20 mouse cellular contexts compared by ENCODE assay signal in the genomic region with DNA sequence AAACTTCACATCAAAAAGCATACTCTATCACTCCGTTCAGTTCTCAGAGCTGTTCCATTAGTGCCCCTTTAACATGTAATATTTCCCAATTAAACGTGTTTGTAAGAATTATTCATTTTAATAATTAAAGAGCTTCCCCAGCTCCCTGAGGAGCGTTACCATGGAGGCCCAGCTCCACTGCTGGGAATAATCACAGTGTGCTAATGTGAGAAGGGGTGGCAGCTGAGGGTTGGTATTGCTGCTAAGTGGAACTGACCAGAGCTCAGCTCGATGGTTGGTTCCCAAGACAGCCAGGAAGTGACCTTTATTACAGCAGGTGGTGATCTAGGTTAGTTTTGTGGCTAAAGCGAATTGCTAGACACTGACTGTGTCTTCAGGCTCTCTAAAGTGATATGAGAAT.
DNase-seq lines count a peak whose midpoint lies in the region; ATAC-seq and TF ChIP-seq lines count a peak whose summit lies in the region.
"Had no signal": no experiment of that assay in that cellular context is flagged by ENCODE, and none has a peak within 500 bp of the region (broad histone marks: within the 10 kb centered on the region; RNA-seq: fewer than 3 reads in every experiment).

No protein-coding gene starts in this region.

- no peak for DNase-seq in hindbrain, embryonic 11.5 days (ENCODE audit: low spot score)
- DNase-seq in hindbrain, embryonic 10.5 days (ENCODE audit: low spot score): no peak
- no peak for DNase-seq in midbrain, postnatal 0 days (ENCODE audit: low spot score)
- peak; percentile 42 for DNase-seq in brain, embryonic 14.5 days (ENCODE audit: low read depth)
- DNase-seq in kidney, adult 18-20 months: no peak
- DNase-seq: adrenal gland, adult 2 months; adrenal gland, postnatal 25 days; cerebellum, adult 11 months; cerebellum, adult 8-10 months; cerebellum, postnatal 14 days; embryo, embryonic 11 days; heart, adult 18-20 months; heart, postnatal 10 days; heart, postnatal 4 days had no signal

- TF ChIP-seq POLR2A in brain, embryonic 14.5 days (IDR thresholded peaks at IDR 0.05; ENCODE audit: borderline replicate concordance, extremely low read depth, insufficient read depth, insufficient read length, poor library complexity, severe bottlenecking): no peak

- H3K27me3 ChIP-seq in hindbrain, embryonic 11.5 days (ENCODE audit: control insufficient read depth, insufficient read depth, low read length): no peaks in the 10 kb centered on the region
- H3K27me3 ChIP-seq in hindbrain, embryonic 10.5 days (ENCODE audit: insufficient read depth, poor library complexity, severe bottlenecking): no peaks in the 10 kb centered on the region
- no peaks in the 10 kb centered on the region for H3K27me3 ChIP-seq in midbrain, embryonic 15.5 days (replicated peaks)
- no peaks in the 10 kb centered on the region for H3K27me3 ChIP-seq in midbrain, postnatal 0 days (ENCODE audit: insufficient read depth, low read length)
- H3K27me3 ChIP-seq: embryonic facial prominence, embryonic 15.5 days had no signal

- no peak overlapping the region for H3K27ac ChIP-seq in hindbrain, embryonic 11.5 days (ENCODE audit: low read depth, low read length)
- no peak overlapping the region for H3K27ac ChIP-seq in hindbrain, embryonic 10.5 days
- no peak overlapping the region for H3K27ac ChIP-seq in midbrain, embryonic 15.5 days
- no peak overlapping the region for H3K27ac ChIP-seq in midbrain, postnatal 0 days (ENCODE audit: low read depth, low read length)
- H3K27ac ChIP-seq: embryonic facial prominence, embryonic 15.5 days; heart, embryonic 10.5 days had no signal

- WGBS in hindbrain, embryonic 11.5 days: 76% methylated on average over 5 of the region's 5 CpGs
- WGBS in hindbrain, embryonic 10.5 days: 77% methylated on average over 5 of the region's 5 CpGs
- 55% methylated on average over 5 of the region's 5 CpGs for WGBS in midbrain, embryonic 15.5 days
- WGBS in midbrain, postnatal 0 days: 51% methylated on average over 5 of the region's 5 CpGs

- no peak overlapping the region for H3K4me2 ChIP-seq in hindbrain, embryonic 11.5 days (replicated peaks; ENCODE audit: low read depth, low read length)
- H3K4me2 ChIP-seq in midbrain, embryonic 15.5 days: no peak overlapping the region
- no peak overlapping the region for H3K4me2 ChIP-seq in midbrain, postnatal 0 days (ENCODE audit: low read depth, low read length, poor library complexity, severe bottlenecking)
- H3K4me2 ChIP-seq: embryonic facial prominence, embryonic 15.5 days had no signal

- 0 out of 2 replicates have a peak, but pooled peaks have one; percentile 33 for ATAC-seq in hindbrain, embryonic 11.5 days (ENCODE audit: low FRiP score)
- ATAC-seq in midbrain, embryonic 15.5 days (replicated peaks): 0 out of 2 replicates have a peak, but pooled peaks have one; percentile 44
- no peak for ATAC-seq in midbrain, postnatal 0 days (ENCODE audit: low FRiP score)
- ATAC-seq: hindbrain, embryonic 16.5 days; inflammation-experienced regulatory T-cells, adult 6 months had no signal

- H3K9me3 ChIP-seq in hindbrain, embryonic 11.5 days (ENCODE audit: control insufficient read depth, low read length): no peaks in the 10 kb centered on the region
- no peaks in the 10 kb centered on the region for H3K9me3 ChIP-seq in hindbrain, embryonic 10.5 days
- no peaks in the 10 kb centered on the region for H3K9me3 ChIP-seq in midbrain, embryonic 15.5 days
- H3K9me3 ChIP-seq in midbrain, postnatal 0 days (ENCODE audit: low read length): no peaks in the 10 kb centered on the region
- H3K9me3 ChIP-seq: embryonic facial prominence, embryonic 15.5 days; heart, embryonic 10.5 days had no signal

- H3K4me3 ChIP-seq in hindbrain, embryonic 11.5 days (ENCODE audit: low read depth, low read length): no peak overlapping the region
- no peak overlapping the region for H3K4me3 ChIP-seq in hindbrain, embryonic 10.5 days
- H3K4me3 ChIP-seq in midbrain, embryonic 15.5 days: no peak overlapping the region
- H3K4me3 ChIP-seq in midbrain, postnatal 0 days (ENCODE audit: low read depth, low read length): no peak overlapping the region
- H3K4me3 ChIP-seq: embryonic facial prominence, embryonic 15.5 days; erythroblast, embryonic 14.5 days; heart, embryonic 10.5 days had no signal

- H3K9ac ChIP-seq in hindbrain, embryonic 11.5 days (ENCODE audit: low read depth, low read length): no peak overlapping the region
- no peak overlapping the region for H3K9ac ChIP-seq in midbrain, embryonic 15.5 days
- H3K9ac ChIP-seq in midbrain, postnatal 0 days (replicated peaks; ENCODE audit: low read length, poor library complexity, severe bottlenecking): no peak overlapping the region
- H3K9ac ChIP-seq: embryonic facial prominence, embryonic 15.5 days had no signal

- no peaks in the 10 kb centered on the region for H3K4me1 ChIP-seq in hindbrain, embryonic 11.5 days (replicated peaks; ENCODE audit: control insufficient read depth, insufficient read depth, low read length)
- H3K4me1 ChIP-seq in hindbrain, embryonic 10.5 days (replicated peaks): no peaks in the 10 kb centered on the region
- no peaks in the 10 kb centered on the region for H3K4me1 ChIP-seq in midbrain, embryonic 15.5 days
- H3K4me1 ChIP-seq in midbrain, postnatal 0 days (ENCODE audit: insufficient read depth, low read length): no peaks in the 10 kb centered on the region
- H3K4me1 ChIP-seq: embryonic facial prominence, embryonic 15.5 days; heart, embryonic 10.5 days had no signal

- H3K36me3 ChIP-seq in hindbrain, embryonic 11.5 days (ENCODE audit: control insufficient read depth, insufficient read depth, low read length): no peaks in the 10 kb centered on the region
- H3K36me3 ChIP-seq in hindbrain, embryonic 10.5 days: no peaks in the 10 kb centered on the region
- H3K36me3 ChIP-seq in midbrain, embryonic 15.5 days (replicated peaks): no peaks in the 10 kb centered on the region
- H3K36me3 ChIP-seq in midbrain, postnatal 0 days (ENCODE audit: insufficient read depth, low read length): no peaks in the 10 kb centered on the region
- H3K36me3 ChIP-seq: embryonic facial prominence, embryonic 15.5 days; heart, embryonic 10.5 days had no signal

- TF ChIP-seq CTCF in midbrain, postnatal 0 days (IDR thresholded peaks at IDR 0.05): no peak
- TF ChIP-seq CTCF in brain, embryonic 14.5 days (IDR thresholded peaks at IDR 0.05; ENCODE audit: borderline replicate concordance, extremely low read depth, insufficient read depth, insufficient read length): no peak
